Mouse (Mus musculus) forebrain, embryonic 11.5 days (tissue): ENCODE measurements at regions not wholly inside any gene's neighbourhood (a gene's known extent, or its start where the extent isn't known, plus 50 kb on each side); places are given as distances from the start of the nearest gene placed in this dataset.
A peak's percentile ranks its signal among the peaks of the same experiment; 100 is the strongest.

ENCODE experiments used
- ATAC-seq: fragments of 200-750 bp; cut with Nextera tagmentation; replicated peaks from 2 replicates; pipeline ENCODE4 v1.8.0; 2017; ENCODE audit warnings: moderate TSS enrichment; ENCODE audit not compliant: low FRiP score
- DNase-seq: peaks from one replicate; pipeline ENCODE4 v3.0.0-alpha.2; 2017; ENCODE audit warnings: low spot score
- H3K27ac ChIP-seq: fragments of 300-500 bp; sonication (generic); 2 replicates; pipeline ENCODE4 v1.5.1; 2014; ENCODE audit warnings: low read depth, low read length
- H3K27me3 ChIP-seq: fragments of 300-500 bp; sonication (generic); 2 replicates; pipeline ENCODE4 v1.6.1; 2014; ENCODE audit warnings: mild to moderate bottlenecking, low read length, mixed read lengths; ENCODE audit not compliant: control insufficient read depth, insufficient read depth
- H3K36me3 ChIP-seq: fragments of 300-500 bp; sonication (generic); 2 replicates; pipeline ENCODE4 v1.6.1; 2014; ENCODE audit warnings: mild to moderate bottlenecking, low read length, moderate library complexity, mixed read lengths; ENCODE audit not compliant: control insufficient read depth, insufficient read depth
- H3K4me1 ChIP-seq: fragments of 300-500 bp; sonication (generic); replicated peaks from 2 replicates; pipeline ENCODE4 v1.6.1; 2014; ENCODE audit warnings: low read length, mixed read lengths; ENCODE audit not compliant: control insufficient read depth, insufficient read depth
- H3K4me2 ChIP-seq: fragments of 300-500 bp; sonication (generic); 2 replicates; pipeline ENCODE4 v1.6.1; 2014; ENCODE audit warnings: low read depth, mild to moderate bottlenecking, low read length, moderate library complexity, mixed read lengths; ENCODE audit not compliant: severe bottlenecking
- H3K4me3 ChIP-seq: fragments of 300-500 bp; sonication (generic); 2 replicates; pipeline ENCODE4 v1.5.1; 2014; ENCODE audit warnings: low read depth, low read length
- H3K9ac ChIP-seq: fragments of 300-500 bp; sonication (generic); 2 replicates; pipeline ENCODE4 v1.6.1; 2014; ENCODE audit warnings: low read length
- H3K9me3 ChIP-seq: fragments of 300-500 bp; sonication (generic); 2 replicates; pipeline ENCODE4 v1.6.1; 2016; ENCODE audit warnings: low read length, mixed read lengths; ENCODE audit not compliant: control insufficient read depth
- WGBS: fragments of 180-500 bp; shearing (Covaris S2); extraction: QIAGEN DNeasy Blood & Tissue Kit; methylation state at CpG from one replicate; pipeline ENCODE4 v1.1.7; 2014; 5-methylcytosine and 5-hydroxymethylcytosine counted together

GRCm38 (mm10) chr6:135501791-135502190, 139.4 kb downstream of the Emp1 start:
- ATAC-seq (no peak), DNase-seq (no peak)
- no peaks in the 10 kb centered on the region for H3K27me3 ChIP-seq
- no peak overlapping the region for H3K27ac ChIP-seq
- 84% methylated on average over 6 of the region's 6 CpGs for whole genome bisulfite sequencing
- H3K36me3 ChIP-seq: no peaks in the 10 kb centered on the region
- no peaks in the 10 kb centered on the region for H3K4me1 ChIP-seq
- H3K4me2 ChIP-seq: no peak overlapping the region
- H3K4me3 ChIP-seq: no peak overlapping the region
- H3K9ac ChIP-seq: no peak overlapping the region
- no peaks in the 10 kb centered on the region for H3K9me3 ChIP-seq

- no peak overlapping the region for H3K4me3 ChIP-seq
- H3K27ac ChIP-seq: no peak overlapping the region
- H3K36me3 ChIP-seq: no peaks in the 10 kb centered on the region
- H3K9ac ChIP-seq: no peak overlapping the region
- DNase-seq (no peak), ATAC-seq (no peak)
- H3K27me3 ChIP-seq: no peaks in the 10 kb centered on the region
- WGBS: 83% methylated on average over 8 of the region's 8 CpGs
- no peaks in the 10 kb centered on the region for H3K4me1 ChIP-seq
- H3K9me3 ChIP-seq: no peaks in the 10 kb centered on the region
- no peak overlapping the region for H3K4me2 ChIP-seq
Observed at GRCm38 (mm10) chr6:135502405-135502804, 140.1 kb downstream of the Emp1 start.

- no peak overlapping the region; the same call in 1 of the 2 replicates for H3K27ac ChIP-seq
- no peak overlapping the region for H3K4me3 ChIP-seq
- H3K9me3 ChIP-seq: no peaks in the 10 kb centered on the region
- no peaks in the 10 kb centered on the region for H3K27me3 ChIP-seq
- ATAC-seq (peak; percentile 82), DNase-seq (no peak)
- no peaks in the 10 kb centered on the region; the same call in 1 of the 2 replicates for H3K4me1 ChIP-seq
- H3K4me2 ChIP-seq: no peak overlapping the region
- no peak overlapping the region for H3K9ac ChIP-seq
- WGBS: 31% methylated on average over 4 of the region's 4 CpGs
- H3K36me3 ChIP-seq: no peaks in the 10 kb centered on the region
Observed at GRCm38 (mm10) chr6:135518710-135519437, 156.5 kb downstream of the Emp1 start.

- Histone ChIP-seq H3K4me3 (no peak overlapping the region), H3K9ac (no peak overlapping the region), H3K27me3 (no peaks in the 10 kb centered on the region), H3K4me2 (no peak overlapping the region), H3K4me1 (no peaks in the 10 kb centered on the region; the same call in 1 of the 2 replicates), H3K9me3 (no peaks in the 10 kb centered on the region), H3K36me3 (no peaks in the 10 kb centered on the region), H3K27ac (no peak overlapping the region)
- DNase-seq (peak; percentile 53), ATAC-seq (peak; percentile 74)
- WGBS: 30% methylated on average over 2 of the region's 2 CpGs
Observed at GRCm38 (mm10) chr6:135519438-135519803, 157.1 kb downstream of the Emp1 start.

- Histone ChIP-seq H3K9ac (no peak overlapping the region), H3K9me3 (no peaks in the 10 kb centered on the region), H3K36me3 (no peaks in the 10 kb centered on the region), H3K4me3 (no peak overlapping the region), H3K27ac (no peak overlapping the region), H3K4me1 (no peaks in the 10 kb centered on the region; the same call in 1 of the 2 replicates), H3K4me2 (no peak overlapping the region), H3K27me3 (no peaks in the 10 kb centered on the region)
- DNase-seq (no peak), ATAC-seq (no peak)
- WGBS: 90% methylated on average over 2 of the region's 2 CpGs
Observed at GRCm38 (mm10) chr6:135520868-135521267, 158.5 kb downstream of the Emp1 start.

- H3K4me2 ChIP-seq: no peak overlapping the region
- H3K36me3 ChIP-seq: no peaks in the 10 kb centered on the region
- no peak overlapping the region for H3K27ac ChIP-seq
- ATAC-seq: no peak
- H3K9ac ChIP-seq: no peak overlapping the region
- H3K9me3 ChIP-seq: no peaks in the 10 kb centered on the region
- no peaks in the 10 kb centered on the region; the same call in 1 of the 2 replicates for H3K4me1 ChIP-seq
- no peak overlapping the region for H3K4me3 ChIP-seq
- H3K27me3 ChIP-seq: no peaks in the 10 kb centered on the region
- DNase-seq: no peak
- WGBS: 69% methylated on average over 5 of the region's 5 CpGs
Observed at GRCm38 (mm10) chr6:135524886-135525285, 162.5 kb downstream of the Emp1 start.

GRCm38 (mm10) chr6:135525841-135526327, 163.5 kb downstream of the Emp1 start:
- H3K27me3 ChIP-seq: no peaks in the 10 kb centered on the region
- no peak overlapping the region for H3K4me2 ChIP-seq
- H3K4me1 ChIP-seq: no peaks in the 10 kb centered on the region; the same call in 1 of the 2 replicates
- peak; percentile 88 for DNase-seq
- no peak overlapping the region for H3K4me3 ChIP-seq
- WGBS: 51% methylated on average over 5 of the region's 5 CpGs
- H3K27ac ChIP-seq: no peak overlapping the region
- ATAC-seq: peak; percentile 86
- no peaks in the 10 kb centered on the region for H3K36me3 ChIP-seq
- H3K9me3 ChIP-seq: no peaks in the 10 kb centered on the region
- H3K9ac ChIP-seq: no peak overlapping the region

- DNase-seq: no peak
Observed at GRCm38 (mm10) chr6:135526460-135527160, 164.3 kb downstream of the Emp1 start.

More at GRCm38 (mm10) chr6:135526460-135527160, 164.3 kb downstream of the Emp1 start:
- Histone ChIP-seq H3K27me3 (no peaks in the 10 kb centered on the region), H3K4me2 (no peak overlapping the region), H3K9me3 (no peaks in the 10 kb centered on the region), H3K27ac (no peak overlapping the region), H3K4me1 (no peaks in the 10 kb centered on the region), H3K9ac (no peak overlapping the region), H3K4me3 (no peak overlapping the region), H3K36me3 (no peaks in the 10 kb centered on the region)
- WGBS: 91% methylated on average over 24 of the region's 24 CpGs
- peak; percentile 63 for ATAC-seq
